Mouse (Mus musculus): ENCODE results near the gene Psmb7. TPM values are rescaled to one million over a fixed set of nuclear protein-coding genes. Genes with fewer than 3 reads are reported as not detected.

Psmb7 gene
- polyA plus RNA-seq, 1 experiment from 2014 or later = 214 TPM

DNA sequence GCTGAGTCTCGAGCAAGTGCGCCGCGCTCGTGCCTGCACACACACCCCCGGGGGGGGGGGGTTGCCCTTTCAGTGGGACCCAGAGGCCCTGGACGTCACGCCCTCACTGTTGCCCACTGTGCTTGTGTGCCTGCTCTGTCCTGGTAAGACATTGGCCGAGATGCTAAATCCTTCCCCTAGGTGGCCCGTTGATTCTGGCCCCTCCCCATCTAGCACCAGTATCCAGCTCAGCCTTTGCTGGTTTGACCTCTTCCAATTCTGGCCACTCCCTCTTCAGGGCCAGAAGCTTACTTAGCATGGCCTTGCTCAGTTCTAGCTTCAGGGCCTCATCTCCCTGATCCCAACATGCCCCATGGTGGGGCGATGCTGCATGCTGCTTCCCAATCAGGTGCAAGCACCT, 28.6 kb upstream of the Psmb7 start:
- Histone ChIP-seq H3K4me2 (ENCODE audit: low read depth, low read length) (no peak overlapping the region), H3K27ac (ENCODE audit: low read length) (no peak overlapping the region), H3K4me1 (ENCODE audit: control insufficient read depth, insufficient read depth, low read length) (no peaks in the 10 kb centered on the region), H3K27me3 (ENCODE audit: control insufficient read depth, insufficient read depth, low read length) (peaks cover 18% of the 10 kb centered on the region), H3K36me3 (ENCODE audit: control insufficient read depth, insufficient read depth) (no peaks in the 10 kb centered on the region), H3K9me3 (replicated peaks; ENCODE audit: control insufficient read depth, low read length) (no peaks in the 10 kb centered on the region), H3K4me3 (ENCODE audit: low read length) (no peak overlapping the region), H3K9ac (ENCODE audit: low read length) (no peak overlapping the region)
- WGBS = 59% methylated on average over 11 of the region's 11 CpGs
- ATAC-seq (replicated peaks; ENCODE audit: extremely low read depth, insufficient read depth, low FRiP score) = no peak

DNA sequence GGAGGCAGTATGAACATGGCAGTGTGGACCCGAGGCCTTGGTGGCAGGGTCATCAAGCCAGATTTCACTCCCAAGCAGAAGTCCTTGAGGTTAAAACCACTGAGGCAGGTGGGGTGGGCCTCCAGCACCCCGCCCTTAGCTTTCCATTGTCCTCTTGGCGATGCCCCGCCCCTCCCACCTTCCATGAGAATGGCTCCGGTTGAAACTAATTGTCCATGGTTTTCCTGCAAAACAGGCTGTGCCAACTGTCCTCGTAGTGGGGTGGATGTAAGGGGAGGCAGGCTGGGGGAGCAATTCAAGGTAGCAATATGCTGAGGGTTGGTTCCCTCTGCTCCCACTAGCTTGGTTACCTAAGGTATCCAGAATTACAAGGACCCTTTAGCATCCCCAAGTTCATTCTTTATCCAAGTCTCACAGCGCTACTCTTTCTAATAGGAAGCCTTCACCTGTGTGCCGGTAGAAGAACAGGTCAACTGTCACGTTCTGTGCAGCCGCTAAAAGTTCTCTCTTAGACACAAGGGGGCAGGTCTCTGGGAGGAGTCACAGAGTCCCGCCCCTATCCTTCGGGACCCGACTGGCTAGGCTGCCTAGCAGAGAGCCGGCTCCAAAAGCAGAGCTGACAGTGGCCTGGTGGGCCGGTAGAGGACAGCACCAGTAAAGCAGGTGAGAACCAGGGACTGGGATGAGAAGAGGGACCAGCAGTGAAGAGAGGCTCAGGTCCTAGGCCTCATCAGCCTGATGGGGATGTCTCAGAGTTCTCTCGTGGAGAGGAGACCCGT, 25.1 kb upstream of the Psmb7 start:
- H3K27me3 ChIP-seq (ENCODE audit: control insufficient read depth, insufficient read depth, low read length) = peaks cover 18% of the 10 kb centered on the region
- 14% methylated on average over 17 of the region's 17 CpGs for WGBS
- H3K9ac ChIP-seq (ENCODE audit: low read length) = no peak overlapping the region
- H3K4me2 ChIP-seq (ENCODE audit: low read depth, low read length) = peak overlapping the region; percentile 8; the same call in 1 of the 2 replicates
- no peak overlapping the region for H3K4me3 ChIP-seq (ENCODE audit: low read length)
- no peak overlapping the region for H3K27ac ChIP-seq (ENCODE audit: low read length)
- H3K4me1 ChIP-seq (ENCODE audit: control insufficient read depth, insufficient read depth, low read length) = no peaks in the 10 kb centered on the region
- no peaks in the 10 kb centered on the region for H3K36me3 ChIP-seq (ENCODE audit: control insufficient read depth, insufficient read depth)
- H3K9me3 ChIP-seq (replicated peaks; ENCODE audit: control insufficient read depth, low read length) = no peaks in the 10 kb centered on the region
- peak; percentile 49; the same call in 1 of the 2 replicates for ATAC-seq (replicated peaks; ENCODE audit: extremely low read depth, insufficient read depth, low FRiP score)

- Histone ChIP-seq H3K27me3 (ENCODE audit: control insufficient read depth, insufficient read depth, low read length) (no peaks in the 10 kb centered on the region), H3K36me3 (ENCODE audit: control insufficient read depth, insufficient read depth) (no peaks in the 10 kb centered on the region), H3K9ac (ENCODE audit: low read length) (no peak overlapping the region), H3K27ac (ENCODE audit: low read length) (no peak overlapping the region), H3K4me1 (ENCODE audit: control insufficient read depth, insufficient read depth, low read length) (no peaks in the 10 kb centered on the region), H3K4me3 (ENCODE audit: low read length) (no peak overlapping the region), H3K9me3 (replicated peaks; ENCODE audit: control insufficient read depth, low read length) (no peaks in the 10 kb centered on the region), H3K4me2 (ENCODE audit: low read depth, low read length) (no peak overlapping the region)
- no peak for ATAC-seq (replicated peaks; ENCODE audit: extremely low read depth, insufficient read depth, low FRiP score)
- 0% methylated on average over 1 of the region's 1 CpGs for WGBS
These were observed 17.5 kb upstream of the Psmb7 start for GRCm38 (mm10) chr2:38661398-38661797.

GRCm38 (mm10) chr2:38658338-38658836, 14.5 kb upstream of the Psmb7 start:
- Histone ChIP-seq H3K4me2 (ENCODE audit: low read depth, low read length) (peak overlapping the region; percentile 85), H3K36me3 (ENCODE audit: control insufficient read depth, insufficient read depth) (no peaks in the 10 kb centered on the region), H3K27ac (ENCODE audit: low read length) (no peak overlapping the region), H3K9me3 (replicated peaks; ENCODE audit: control insufficient read depth, low read length) (no peaks in the 10 kb centered on the region), H3K4me3 (ENCODE audit: low read length) (peak overlapping the region; percentile 54), H3K9ac (ENCODE audit: low read length) (peak overlapping the region; percentile 59), H3K4me1 (ENCODE audit: control insufficient read depth, insufficient read depth, low read length) (no peaks in the 10 kb centered on the region), H3K27me3 (ENCODE audit: control insufficient read depth, insufficient read depth, low read length) (no peaks in the 10 kb centered on the region)
- ATAC-seq (replicated peaks; ENCODE audit: extremely low read depth, insufficient read depth, low FRiP score) = peak; percentile 95
- WGBS = 1% methylated on average over 25 of the region's 25 CpGs

DNA sequence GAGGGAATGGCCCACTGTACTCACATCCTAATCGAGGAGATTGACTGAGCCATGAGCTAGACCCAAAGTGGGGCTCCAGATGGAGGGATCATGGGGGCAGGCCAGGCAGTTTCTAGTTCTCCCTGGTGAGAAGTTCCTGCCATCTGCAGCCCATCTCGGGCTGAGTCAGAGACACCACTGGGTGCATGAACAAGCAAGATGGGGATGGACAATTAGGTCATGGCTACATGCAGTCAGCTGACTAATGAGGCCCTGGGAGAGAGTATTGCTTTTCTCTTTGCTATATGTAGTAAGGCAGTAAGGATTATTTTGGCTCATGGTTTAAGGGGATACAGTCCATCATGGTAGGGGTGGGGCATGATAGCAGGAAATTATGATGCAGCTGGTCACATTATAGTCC, 9.8 kb upstream of the Psmb7 start:
- Histone ChIP-seq H3K4me2 (ENCODE audit: low read depth, low read length) (no peak overlapping the region), H3K4me3 (ENCODE audit: low read length) (no peak overlapping the region), H3K27ac (ENCODE audit: low read length) (no peak overlapping the region), H3K27me3 (ENCODE audit: control insufficient read depth, insufficient read depth, low read length) (no peaks in the 10 kb centered on the region), H3K9me3 (replicated peaks; ENCODE audit: control insufficient read depth, low read length) (no peaks in the 10 kb centered on the region), H3K4me1 (ENCODE audit: control insufficient read depth, insufficient read depth, low read length) (no peaks in the 10 kb centered on the region), H3K36me3 (ENCODE audit: control insufficient read depth, insufficient read depth) (no peaks in the 10 kb centered on the region), H3K9ac (ENCODE audit: low read length) (no peak overlapping the region)
- ATAC-seq (replicated peaks; ENCODE audit: extremely low read depth, insufficient read depth, low FRiP score) = no peak
- 92% methylated on average over 2 of the region's 2 CpGs for WGBS

DNA sequence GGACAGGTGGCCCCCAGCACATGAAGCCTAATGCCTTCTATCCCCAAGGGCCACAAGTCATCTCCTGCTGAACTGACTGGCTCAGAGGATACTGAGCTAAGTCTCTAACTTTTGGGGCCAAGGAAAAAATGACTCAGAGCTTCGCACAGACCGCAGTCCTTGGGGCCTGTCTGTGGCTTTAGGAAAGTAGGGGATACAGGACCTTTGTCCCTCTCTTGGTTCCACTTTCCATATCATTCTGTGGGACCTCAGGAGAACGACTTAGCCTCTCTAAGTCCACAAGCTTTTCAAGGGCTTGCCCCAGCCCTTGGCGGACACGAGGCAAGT, 9.4 kb upstream of the Psmb7 start:
- Histone ChIP-seq H3K27ac (ENCODE audit: low read length) (no peak overlapping the region), H3K4me2 (ENCODE audit: low read depth, low read length) (no peak overlapping the region), H3K27me3 (ENCODE audit: control insufficient read depth, insufficient read depth, low read length) (no peaks in the 10 kb centered on the region), H3K4me1 (ENCODE audit: control insufficient read depth, insufficient read depth, low read length) (no peaks in the 10 kb centered on the region), H3K4me3 (ENCODE audit: low read length) (no peak overlapping the region), H3K9ac (ENCODE audit: low read length) (no peak overlapping the region), H3K36me3 (ENCODE audit: control insufficient read depth, insufficient read depth) (no peaks in the 10 kb centered on the region), H3K9me3 (replicated peaks; ENCODE audit: control insufficient read depth, low read length) (no peaks in the 10 kb centered on the region)
- no peak for ATAC-seq (replicated peaks; ENCODE audit: extremely low read depth, insufficient read depth, low FRiP score)
- 83% methylated on average over 5 of the region's 5 CpGs for WGBS

GRCm38 (mm10) chr2:38652565-38653292, 8.8 kb upstream of the Psmb7 start:
- Histone ChIP-seq H3K36me3 (ENCODE audit: control insufficient read depth, insufficient read depth) (no peaks in the 10 kb centered on the region), H3K9ac (ENCODE audit: low read length) (no peak overlapping the region), H3K4me3 (ENCODE audit: low read length) (no peak overlapping the region), H3K27ac (ENCODE audit: low read length) (no peak overlapping the region), H3K4me2 (ENCODE audit: low read depth, low read length) (no peak overlapping the region), H3K27me3 (ENCODE audit: control insufficient read depth, insufficient read depth, low read length) (no peaks in the 10 kb centered on the region), H3K9me3 (replicated peaks; ENCODE audit: control insufficient read depth, low read length) (no peaks in the 10 kb centered on the region), H3K4me1 (ENCODE audit: control insufficient read depth, insufficient read depth, low read length) (no peaks in the 10 kb centered on the region)
- ATAC-seq (replicated peaks; ENCODE audit: extremely low read depth, insufficient read depth, low FRiP score) = no peak
- 61% methylated on average over 10 of the region's 10 CpGs for WGBS

DNA sequence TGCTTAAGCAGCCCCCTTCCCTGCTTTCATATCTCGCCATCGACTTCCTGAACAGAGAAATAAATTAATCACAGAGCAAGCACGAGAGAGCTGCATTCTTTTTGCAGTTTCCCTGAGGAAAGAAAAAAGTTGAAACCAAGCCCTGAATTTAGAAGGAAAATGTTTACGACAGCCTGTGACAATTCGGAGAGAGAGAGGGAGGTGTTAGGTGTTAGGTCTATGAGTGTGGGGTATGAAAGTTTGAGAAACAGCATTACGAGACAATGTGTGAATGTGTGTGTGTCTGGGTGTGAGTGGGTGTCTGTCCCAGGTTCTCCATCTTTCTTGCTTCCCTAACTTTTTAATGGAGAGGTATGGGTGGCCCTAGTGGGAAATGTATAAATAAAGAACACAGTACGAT, 8.2 kb upstream of the Psmb7 start:
- no peaks in the 10 kb centered on the region for H3K4me1 ChIP-seq (ENCODE audit: control insufficient read depth, insufficient read depth, low read length)
- WGBS = 66% methylated on average over 7 of the region's 7 CpGs
- H3K9me3 ChIP-seq (replicated peaks; ENCODE audit: control insufficient read depth, low read length) = no peaks in the 10 kb centered on the region
- no peaks in the 10 kb centered on the region for H3K36me3 ChIP-seq (ENCODE audit: control insufficient read depth, insufficient read depth)
- no peak overlapping the region for H3K4me2 ChIP-seq (ENCODE audit: low read depth, low read length)
- no peak for ATAC-seq (replicated peaks; ENCODE audit: extremely low read depth, insufficient read depth, low FRiP score)
- H3K27me3 ChIP-seq (ENCODE audit: control insufficient read depth, insufficient read depth, low read length) = no peaks in the 10 kb centered on the region
- no peak overlapping the region for H3K27ac ChIP-seq (ENCODE audit: low read length)
- H3K9ac ChIP-seq (ENCODE audit: low read length) = no peak overlapping the region
- no peak overlapping the region for H3K4me3 ChIP-seq (ENCODE audit: low read length)

DNA sequence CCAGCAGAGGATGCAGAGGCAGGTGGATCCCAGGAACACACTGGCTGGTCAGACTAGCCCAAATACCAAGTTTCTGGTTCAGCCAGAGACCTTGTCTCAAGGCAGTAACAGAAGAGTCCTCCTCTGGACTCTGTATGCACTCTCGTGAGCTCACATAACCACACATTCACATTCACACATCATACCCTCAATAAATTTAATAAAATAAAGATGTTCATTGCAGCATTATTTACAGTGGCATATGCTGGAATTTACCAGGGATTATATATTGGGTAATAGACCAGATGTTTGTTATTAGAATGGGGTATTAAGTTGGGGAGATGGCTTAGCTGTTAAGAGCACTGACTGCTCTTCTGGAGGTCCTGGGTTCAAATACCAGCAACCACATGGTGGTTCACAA, 6.5 kb upstream of the Psmb7 start:
- no peaks in the 10 kb centered on the region for H3K4me1 ChIP-seq (ENCODE audit: control insufficient read depth, insufficient read depth, low read length)
- no peak overlapping the region for H3K4me3 ChIP-seq (ENCODE audit: low read length)
- ATAC-seq (replicated peaks; ENCODE audit: extremely low read depth, insufficient read depth, low FRiP score) = no peak
- WGBS = 79% methylated on average over 1 of the region's 1 CpGs
- H3K4me2 ChIP-seq (ENCODE audit: low read depth, low read length) = no peak overlapping the region
- no peaks in the 10 kb centered on the region for H3K27me3 ChIP-seq (ENCODE audit: control insufficient read depth, insufficient read depth, low read length)
- no peaks in the 10 kb centered on the region for H3K9me3 ChIP-seq (replicated peaks; ENCODE audit: control insufficient read depth, low read length)
- no peaks in the 10 kb centered on the region for H3K36me3 ChIP-seq (ENCODE audit: control insufficient read depth, insufficient read depth)
- H3K27ac ChIP-seq (ENCODE audit: low read length) = no peak overlapping the region
- H3K9ac ChIP-seq (ENCODE audit: low read length) = no peak overlapping the region
